Mouse (Mus musculus): ENCODE results near the gene Cldn34b2. TPM values are rescaled to one million over a fixed set of nuclear protein-coding genes. Genes with fewer than 3 reads are reported as not detected.
"Not testable (repeated sequence)": the region's sequence is repeated elsewhere in the genome, so short reads cannot be mapped to it uniquely, and the experiment has no call there.

The Cldn34b2 gene
- not detected in 3 replicates for total RNA-seq (2017)

GRCm38 (mm10) chrX:155128312-155128711, at the start of gene Cldn34b2:
Cldn34b2 (minus strand) TSS chrX:155128412.
- not testable (repeated sequence) for ATAC-seq (replicated peaks; ENCODE audit: insufficient number of reproducible peaks, low FRiP score, low TSS enrichment, poor library complexity, severe bottlenecking)

- ATAC-seq (replicated peaks; ENCODE audit: insufficient number of reproducible peaks, low FRiP score, low TSS enrichment, poor library complexity, severe bottlenecking), result no peak
Measured at GRCm38 (mm10) chrX:155177640-155178039, 49.4 kb upstream of the Cldn34b2 start.

DNA sequence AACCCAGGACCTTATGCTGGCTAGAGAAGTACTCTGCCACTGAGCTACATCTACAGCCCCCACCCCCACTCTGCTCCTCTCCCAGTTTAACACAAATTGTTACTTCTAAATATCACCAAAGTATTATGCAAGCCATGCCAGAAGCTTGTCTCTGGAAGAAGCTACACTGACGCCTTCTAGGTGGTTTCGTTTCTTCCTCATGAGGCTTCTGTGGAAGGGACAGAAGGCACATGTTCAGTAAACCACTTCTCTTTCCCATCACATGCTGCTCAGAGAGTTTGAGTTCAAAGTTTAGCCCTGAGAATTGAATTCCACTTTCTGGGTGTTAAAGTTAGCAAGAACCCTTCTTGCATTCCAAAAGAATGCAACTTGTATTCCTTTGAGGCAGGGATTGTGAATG, 49.0 kb upstream of the Cldn34b2 start:
- ATAC-seq (replicated peaks; ENCODE audit: insufficient number of reproducible peaks, low FRiP score, low TSS enrichment, poor library complexity, severe bottlenecking), result peak; percentile 81

DNA sequence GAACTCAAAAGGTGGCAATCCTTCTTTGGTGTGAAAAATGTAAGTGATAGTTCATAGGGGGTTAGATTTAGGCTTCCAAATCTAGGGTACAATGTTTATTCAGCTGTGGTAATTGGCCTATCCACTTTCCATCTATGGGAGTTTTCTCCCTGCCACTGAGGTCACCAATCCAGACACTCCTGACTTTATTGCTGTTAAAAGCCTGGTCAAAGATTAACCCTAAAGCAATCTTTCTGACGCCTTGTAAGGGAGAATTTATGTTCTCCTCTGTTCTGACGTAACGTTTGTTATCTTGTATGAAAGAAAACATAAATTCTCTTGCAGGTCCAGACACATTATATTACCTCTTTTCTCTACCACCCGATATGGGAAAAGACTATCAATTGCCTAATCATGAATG, 47.4 kb upstream of the Cldn34b2 start:
- ATAC-seq (replicated peaks; ENCODE audit: insufficient number of reproducible peaks, low FRiP score, low TSS enrichment, poor library complexity, severe bottlenecking), result no peak

GRCm38 (mm10) chrX:155172310-155172709, 44.1 kb upstream of the Cldn34b2 start:
- ATAC-seq (replicated peaks; ENCODE audit: insufficient number of reproducible peaks, low FRiP score, low TSS enrichment, poor library complexity, severe bottlenecking), result peak; percentile 94

DNA sequence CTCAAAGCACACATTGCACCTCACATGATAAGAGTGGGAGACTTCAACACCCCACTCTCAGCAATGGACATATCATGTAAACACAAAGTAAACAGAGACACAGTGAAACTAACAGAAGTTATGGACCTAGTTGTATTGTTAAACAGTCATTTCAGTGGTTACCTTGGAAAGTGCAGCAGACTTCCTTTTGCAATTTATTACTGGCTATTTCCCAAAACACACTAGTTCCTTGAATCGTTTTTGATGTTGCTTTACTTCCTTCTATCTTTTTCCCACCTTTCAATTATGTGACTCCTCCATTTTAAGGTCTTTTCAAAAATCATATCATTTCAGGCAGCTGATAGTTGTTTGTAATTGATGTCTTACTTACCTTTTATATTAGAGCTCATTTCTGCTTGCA, 43.5 kb upstream of the Cldn34b2 start:
- no peak for ATAC-seq (replicated peaks; ENCODE audit: insufficient number of reproducible peaks, low FRiP score, low TSS enrichment, poor library complexity, severe bottlenecking)

DNA sequence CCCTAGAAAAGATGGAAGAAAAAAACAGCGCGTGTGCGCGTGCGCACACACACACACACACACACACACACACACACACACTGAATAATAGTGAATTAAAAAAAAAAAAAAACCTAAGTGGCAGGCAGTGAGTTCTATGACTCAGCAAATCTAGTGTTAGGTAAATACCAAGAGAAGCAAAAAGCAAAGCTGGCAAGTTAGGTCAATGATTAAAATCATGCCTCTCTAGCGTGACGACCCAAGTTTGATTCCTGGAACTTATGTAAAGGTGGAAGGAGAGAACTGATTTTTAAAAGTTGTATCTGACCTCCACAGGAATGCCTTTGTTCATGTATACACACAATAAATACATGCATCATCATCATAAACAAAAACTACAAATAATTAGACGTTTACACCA, 41.7 kb upstream of the Cldn34b2 start:
- no peak for ATAC-seq (replicated peaks; ENCODE audit: insufficient number of reproducible peaks, low FRiP score, low TSS enrichment, poor library complexity, severe bottlenecking)

DNA sequence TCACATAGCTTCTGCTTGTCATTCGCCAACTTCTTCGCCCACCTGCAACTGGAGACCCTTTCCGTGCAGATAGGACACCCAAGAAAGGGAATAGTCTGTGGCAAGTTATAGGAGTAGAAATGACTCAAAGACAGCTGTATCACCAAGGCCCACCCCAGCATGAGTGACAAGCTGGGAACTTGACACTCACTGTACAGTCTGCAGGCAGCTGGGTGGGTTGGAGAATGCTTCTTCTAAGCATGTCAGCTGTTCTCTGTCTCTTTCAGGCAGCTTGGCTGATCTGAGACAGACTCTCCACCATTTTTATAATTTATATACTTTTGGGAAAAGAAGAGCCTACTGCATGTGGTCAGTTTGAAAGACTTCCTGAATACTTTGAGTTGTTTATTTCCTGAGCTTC, 39.5 kb upstream of the Cldn34b2 start:
- ATAC-seq (replicated peaks; ENCODE audit: insufficient number of reproducible peaks, low FRiP score, low TSS enrichment, poor library complexity, severe bottlenecking), result no peak

- no peak for ATAC-seq (replicated peaks; ENCODE audit: insufficient number of reproducible peaks, low FRiP score, low TSS enrichment, poor library complexity, severe bottlenecking)
Measured at GRCm38 (mm10) chrX:155166313-155166712, 38.1 kb upstream of the Cldn34b2 start.

- no peak for ATAC-seq (replicated peaks; ENCODE audit: insufficient number of reproducible peaks, low FRiP score, low TSS enrichment, poor library complexity, severe bottlenecking)
Measured at GRCm38 (mm10) chrX:155163553-155163952, 35.3 kb upstream of the Cldn34b2 start.

- ATAC-seq (replicated peaks; ENCODE audit: insufficient number of reproducible peaks, low FRiP score, low TSS enrichment, poor library complexity, severe bottlenecking), result no peak
Measured at GRCm38 (mm10) chrX:155151868-155152267, 23.7 kb upstream of the Cldn34b2 start.

DNA sequence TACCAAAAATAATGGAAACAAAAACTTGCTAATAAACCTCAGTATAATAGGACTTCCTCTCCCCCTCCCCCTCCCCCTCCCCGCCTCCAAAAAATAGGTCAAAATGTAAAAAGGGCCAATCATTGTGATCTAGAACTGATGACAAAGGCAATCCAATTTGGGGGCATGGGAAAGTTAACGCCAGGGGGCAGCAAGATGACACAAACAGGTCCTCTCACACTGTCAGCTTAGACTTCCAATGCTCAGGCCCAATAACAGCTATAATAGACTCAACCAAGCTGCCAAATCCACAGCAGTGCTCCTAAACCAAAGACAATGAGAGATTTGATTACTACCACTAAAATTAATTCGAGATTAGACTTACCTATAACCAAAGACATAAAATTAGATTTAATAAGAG, 16.5 kb upstream of the Cldn34b2 start:
- peak; percentile 75; the same call in 1 of the 2 replicates for ATAC-seq (replicated peaks; ENCODE audit: insufficient number of reproducible peaks, low FRiP score, low TSS enrichment, poor library complexity, severe bottlenecking)

GRCm38 (mm10) chrX:155098024-155098423, 30.2 kb downstream of the Cldn34b2 start:
- no peak for ATAC-seq (replicated peaks; ENCODE audit: insufficient number of reproducible peaks, low FRiP score, low TSS enrichment, poor library complexity, severe bottlenecking)

DNA sequence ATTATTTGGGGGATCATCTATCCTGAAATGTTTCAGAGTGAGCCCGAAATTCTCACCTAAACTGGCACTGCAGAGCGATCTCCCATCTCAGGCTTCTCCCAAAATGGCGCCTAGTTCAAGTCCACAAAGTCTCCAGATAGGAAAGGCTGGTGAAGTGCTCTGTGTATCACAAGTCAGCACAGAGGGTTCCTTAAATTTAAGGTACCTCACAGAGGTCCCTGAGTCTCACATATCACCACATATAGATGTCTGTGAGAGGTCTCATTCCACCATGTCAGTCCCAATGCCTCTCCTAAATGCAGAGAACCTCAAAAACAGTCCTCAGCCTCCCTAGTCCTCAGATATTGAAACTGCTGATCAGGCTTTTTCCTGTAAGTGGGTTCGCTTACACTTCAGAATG, 34.6 kb downstream of the Cldn34b2 start, which contains the start of gene Magea2:
Magea2 (minus strand) TSS at position 101 of the 400 bp plus-strand sequence.
- not testable (repeated sequence) for ATAC-seq (replicated peaks; ENCODE audit: insufficient number of reproducible peaks, low FRiP score, low TSS enrichment, poor library complexity, severe bottlenecking)

GRCm38 (mm10) chrX:155089693-155090092, 38.5 kb downstream of the Cldn34b2 start, which contains the start of gene Magea1:
Magea1 (minus strand) TSS chrX:155089793.
- not testable (repeated sequence) for ATAC-seq (replicated peaks; ENCODE audit: insufficient number of reproducible peaks, low FRiP score, low TSS enrichment, poor library complexity, severe bottlenecking)

Other genes with a start within 250 kb of the Cldn34b2 start
- not detected in 3 replicates for gene Cldn34b1, start 238.1 kb downstream of the Cldn34b2 start, total RNA-seq (2017)
- not detected in 3 replicates for gene Magea6, start 192.4 kb downstream of the Cldn34b2 start, total RNA-seq (2017)
- not detected in 3 replicates for gene Magea3, start 178.9 kb downstream of the Cldn34b2 start, total RNA-seq (2017)
- not detected in 3 replicates for gene Magea8, start 132.6 kb downstream of the Cldn34b2 start, total RNA-seq (2017)
- gene Magea5, start 65.3 kb downstream of the Cldn34b2 start, total RNA-seq (2017), result not detected in 3 replicates
- not detected in 3 replicates for gene Magea1, start 38.6 kb downstream of the Cldn34b2 start, total RNA-seq (2017)
- gene Magea2, start 34.7 kb downstream of the Cldn34b2 start, total RNA-seq (2017), result not detected in 3 replicates
- 2,269 to 2,897 TPM (median 2,355 TPM) in 3 replicates for gene Sat1, start 88.0 kb upstream of the Cldn34b2 start, total RNA-seq (2017)
- gene Acot9, start 134.0 kb upstream of the Cldn34b2 start, total RNA-seq (2017), result 93.2 to 185 TPM (median 176 TPM) in 3 replicates
- gene Prdx4, start 212.3 kb upstream of the Cldn34b2 start, total RNA-seq (2017), result 8.1 to 12.1 TPM (median 11.5 TPM) in 3 replicates

All from monocyte, adult 5-6 weeks (primary cell).